Mouse (Mus musculus) heart, adult 2 months (tissue): ENCODE measurements around the gene Spire2.
"Not testable (repeated sequence)": the region's sequence is repeated elsewhere in the genome, so short reads cannot be mapped to it uniquely, and the experiment has no call there.

Source experiments
- EP300 ChIP-seq: fragments of 200-500 bp; IDR thresholded peaks from 2 replicates; pipeline ENCODE4 v1.6.1; 2011; ENCODE audit warnings: low read depth, low read length, control low read depth; ENCODE audit not compliant: insufficient read depth
- POLR2A ChIP-seq: fragments of 200-500 bp; IDR thresholded peaks from 2 replicates; pipeline ENCODE4 v1.6.1; 2011; ENCODE audit warnings: mild to moderate bottlenecking, low read depth, low read length, control low read depth; ENCODE audit not compliant: insufficient read depth

GRCm38 (mm10) chr8:123414997-123415696 lies 82.6 kb downstream of the Spire2 start:
- TF ChIP-seq EP300, POLR2A: not testable (repeated sequence)
